Mouse (Mus musculus) spleen, adult 2 months (tissue): ENCODE measurements around the gene Nav2. TPM values are rescaled to one million over a fixed set of nuclear protein-coding genes. Genes with fewer than 3 reads are reported as not detected.

Experiments
- DNase-seq, 2 experiments: peaks; one replicate each; pipeline versions ENCODE4 v3.0.0 to v3.0.0-alpha.2; 2012 to 2021; ENCODE audit warnings: low spot score in 2 of 2, low read depth in 1 of 2
- H3K27ac ChIP-seq: fragments of 200-500 bp; 2 replicates; pipeline ENCODE4 v1.5.1; 2012; ENCODE audit warnings: low read length, inconsistent platforms; ENCODE audit not compliant: insufficient read depth
- H3K27me3 ChIP-seq: fragments of 200-500 bp; 2 replicates; pipeline ENCODE4 v1.6.1; 2012; ENCODE audit warnings: mild to moderate bottlenecking, moderate library complexity, low read length, inconsistent platforms; ENCODE audit not compliant: control insufficient read depth, insufficient read depth
- H3K36me3 ChIP-seq: fragments of 200-500 bp; 2 replicates; pipeline ENCODE4 v1.6.1; 2012; ENCODE audit warnings: mild to moderate bottlenecking, low read length, inconsistent platforms; ENCODE audit not compliant: control insufficient read depth, insufficient read depth
- H3K4me1 ChIP-seq: fragments of 200-500 bp; 2 replicates; pipeline ENCODE4 v1.6.1; 2011; ENCODE audit warnings: inconsistent platforms; ENCODE audit not compliant: control insufficient read depth, insufficient read depth, insufficient read length
- H3K4me3 ChIP-seq: fragments of 200-500 bp; 2 replicates; pipeline ENCODE4 v1.5.1; 2011; ENCODE audit warnings: mild to moderate bottlenecking, inconsistent platforms; ENCODE audit not compliant: insufficient read depth, insufficient read length; ENCODE audit errors: extremely low read depth
- CTCF ChIP-seq: fragments of 200-500 bp; IDR thresholded peaks from 2 replicates; pipeline ENCODE4 v1.5.1; 2011; ENCODE audit warnings: mild to moderate bottlenecking, inconsistent platforms; ENCODE audit not compliant: insufficient read depth, insufficient read length, insufficient replicate concordance; ENCODE audit errors: extremely low read depth
- POLR2A ChIP-seq: fragments of 200-500 bp; IDR thresholded peaks from 2 replicates; pipeline ENCODE4 v1.6.1; 2011; ENCODE audit warnings: low read depth, low read length, inconsistent platforms
- WGBS: fragments of 180-500 bp; shearing (Covaris S2); methylation state at CpG from one replicate; pipeline ENCODE4 v1.1.7; 2018; 5-methylcytosine and 5-hydroxymethylcytosine counted together
- polyA plus RNA-seq: library from polyadenylated mRNA; depleted of rRNA; stranded (reverse); fragments of >200 nt; gene quantifications from 2 replicates; pipeline ENCODE4 v1.2.3, GENCODE M21; 2012

Nav2 gene
- polyA plus RNA-seq, 1 experiment, result 3.5 TPM

DNA sequence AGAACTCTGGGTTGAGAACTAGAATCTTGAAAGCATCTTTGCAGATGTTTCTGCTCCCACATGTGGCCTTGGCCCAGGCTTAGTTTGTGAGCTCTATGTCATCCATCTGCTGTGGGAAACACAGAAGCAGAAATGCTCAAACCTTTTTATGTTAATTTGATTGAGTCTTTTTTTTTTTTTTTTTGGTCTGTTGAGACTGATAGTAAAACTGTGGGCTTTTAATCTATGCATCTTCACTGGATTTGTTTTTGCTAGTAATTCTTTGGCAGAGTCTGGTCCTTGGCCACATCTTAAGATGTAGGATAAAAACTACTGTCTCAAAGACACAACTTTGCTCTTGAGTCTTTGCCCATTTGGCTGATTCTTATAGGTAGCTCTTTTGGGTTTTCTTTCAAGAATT lies 2.6 kb downstream of the Nav2 start:
- TF ChIP-seq POLR2A (no peak), CTCF (no peak)
- Histone ChIP-seq H3K4me1 (peaks cover 15% of the 10 kb centered on the region; the same call in 1 of the 2 replicates), H3K27me3 (no peaks in the 10 kb centered on the region), H3K27ac (no peak overlapping the region), H3K4me3 (no peak overlapping the region), H3K36me3 (no peaks in the 10 kb centered on the region)
- DNase-seq, result no peak

DNA sequence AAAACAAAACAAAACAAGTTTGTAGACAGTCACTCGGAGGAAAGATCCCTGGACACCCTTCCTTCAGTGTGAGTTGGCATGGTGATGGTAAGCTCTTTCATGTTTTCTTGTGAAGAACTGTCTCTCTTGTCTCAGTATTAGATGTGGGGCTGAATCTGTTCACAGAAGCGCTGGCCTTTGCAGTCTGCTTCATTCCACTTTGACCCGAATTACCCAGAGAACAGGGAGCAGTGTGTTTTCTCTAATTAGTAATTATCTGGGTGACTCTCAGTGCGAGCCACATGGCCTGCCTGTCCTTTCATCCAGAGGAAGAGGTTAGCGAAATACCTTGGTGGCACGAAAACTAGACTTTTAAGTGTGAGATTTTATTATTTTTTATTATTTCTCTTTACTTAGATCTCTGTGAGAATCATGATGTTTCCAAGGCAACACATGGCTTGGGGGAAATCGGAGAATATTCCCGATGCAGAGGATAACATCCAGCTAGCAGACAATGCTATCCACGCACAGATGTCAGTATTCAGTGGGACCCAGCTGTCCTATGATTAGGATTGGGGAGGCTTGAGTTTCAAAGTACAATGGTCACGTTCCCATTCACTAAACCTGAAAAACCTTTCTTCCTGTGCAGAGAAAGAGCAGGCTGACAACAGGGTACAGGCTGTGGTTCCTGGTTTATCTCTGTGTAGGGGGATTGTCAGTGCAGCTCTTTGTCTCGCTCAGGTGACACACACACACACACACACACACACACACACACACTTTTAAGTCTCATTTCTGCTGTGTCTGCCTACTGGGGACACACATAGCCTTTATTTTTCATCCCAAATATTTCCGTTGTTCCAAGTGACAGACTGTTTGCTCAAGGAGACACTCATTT lies 6.4 kb downstream of the Nav2 start:
- H3K27me3 ChIP-seq, result no peaks in the 10 kb centered on the region
- H3K36me3 ChIP-seq, result no peaks in the 10 kb centered on the region
- H3K27ac ChIP-seq, result no peak overlapping the region
- H3K4me3 ChIP-seq, result no peak overlapping the region
- no peak for DNase-seq
- TF ChIP-seq CTCF (no peak), POLR2A (no peak)
- H3K4me1 ChIP-seq, result 0 out of 2 replicates have a peak, but pooled peaks cover under 1% of the 10 kb centered on the region
- WGBS, result 80% methylated on average over 12 of the region's 12 CpGs

DNA sequence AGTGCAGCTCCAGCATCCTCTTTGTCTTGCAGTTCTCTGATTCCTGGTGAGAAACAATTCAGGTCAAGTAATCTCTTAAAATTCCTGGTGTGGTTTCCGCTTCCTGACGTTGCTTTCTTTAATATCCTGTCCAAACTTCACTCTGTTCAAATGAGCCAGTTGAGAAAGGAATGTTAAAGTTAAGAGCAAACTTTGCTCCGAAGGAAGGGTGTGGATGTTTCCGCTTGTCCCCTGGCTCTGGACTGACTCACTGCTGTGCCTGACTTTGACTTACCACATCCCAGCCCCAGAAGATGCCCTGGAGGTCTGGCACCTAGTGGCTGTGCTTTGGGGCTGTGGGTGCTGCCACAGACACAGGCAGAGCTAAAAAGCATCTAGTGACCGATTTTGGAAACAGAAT lies 8.9 kb downstream of the Nav2 start:
- Histone ChIP-seq H3K36me3 (no peaks in the 10 kb centered on the region), H3K4me3 (no peak overlapping the region), H3K27me3 (no peaks in the 10 kb centered on the region), H3K4me1 (no peaks in the 10 kb centered on the region), H3K27ac (no peak overlapping the region)
- TF ChIP-seq CTCF (no peak), POLR2A (no peak)
- WGBS, result 63% methylated on average over 5 of the region's 5 CpGs
- DNase-seq, result no peak

DNA sequence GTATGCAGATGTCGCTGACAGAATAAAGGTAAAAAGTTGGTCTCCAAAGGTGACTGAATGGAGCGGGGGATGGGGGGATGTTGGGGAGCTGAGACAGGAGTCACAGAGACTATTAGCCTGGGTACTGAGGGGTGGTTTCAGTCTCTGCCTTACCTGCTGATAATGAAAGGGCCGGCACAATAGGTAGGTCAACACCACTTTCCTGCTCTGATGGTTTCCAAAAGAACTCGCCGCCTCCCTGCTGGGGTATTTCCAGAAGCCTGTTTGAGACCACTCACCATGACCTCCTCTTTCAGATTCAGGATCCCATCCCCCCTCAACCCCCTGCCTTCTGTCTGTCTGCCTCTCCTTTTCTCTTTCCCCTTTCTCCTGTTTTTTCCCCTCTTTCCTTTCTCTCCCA lies 9.5 kb downstream of the Nav2 start:
- H3K4me3 ChIP-seq, result no peak overlapping the region
- no peaks in the 10 kb centered on the region for H3K4me1 ChIP-seq
- no peaks in the 10 kb centered on the region for H3K36me3 ChIP-seq
- H3K27ac ChIP-seq, result no peak overlapping the region
- WGBS, result 89% methylated on average over 5 of the region's 5 CpGs
- TF ChIP-seq POLR2A (no peak), CTCF (no peak)
- H3K27me3 ChIP-seq, result no peaks in the 10 kb centered on the region
- DNase-seq, result no peak

DNA sequence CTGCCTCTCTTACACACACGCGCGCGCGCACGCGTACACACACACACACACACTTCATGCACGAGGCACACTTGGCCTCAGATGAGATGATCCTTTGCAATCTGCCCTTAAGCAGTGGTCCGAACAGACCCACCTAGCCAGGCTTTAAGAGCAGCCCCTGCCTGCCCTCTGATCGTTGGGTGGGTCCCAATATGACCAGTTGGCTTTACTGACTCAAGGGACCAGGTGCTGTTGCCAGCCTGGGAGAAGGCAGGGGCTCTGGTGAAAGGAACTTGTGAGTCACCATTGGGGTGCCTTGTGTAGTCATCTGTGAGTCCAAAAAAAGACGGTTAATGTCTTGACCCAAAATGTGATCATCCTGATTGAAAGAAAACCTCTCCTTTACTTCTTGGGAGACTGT lies 9.9 kb downstream of the Nav2 start:
- H3K27ac ChIP-seq, result no peak overlapping the region
- no peak overlapping the region for H3K4me3 ChIP-seq
- H3K36me3 ChIP-seq, result no peaks in the 10 kb centered on the region
- no peaks in the 10 kb centered on the region for H3K27me3 ChIP-seq
- no peak for DNase-seq
- TF ChIP-seq CTCF, result no peak
- TF ChIP-seq POLR2A, result no peak
- H3K4me1 ChIP-seq, result no peaks in the 10 kb centered on the region
- WGBS, result 91% methylated on average over 11 of the region's 11 CpGs

DNA sequence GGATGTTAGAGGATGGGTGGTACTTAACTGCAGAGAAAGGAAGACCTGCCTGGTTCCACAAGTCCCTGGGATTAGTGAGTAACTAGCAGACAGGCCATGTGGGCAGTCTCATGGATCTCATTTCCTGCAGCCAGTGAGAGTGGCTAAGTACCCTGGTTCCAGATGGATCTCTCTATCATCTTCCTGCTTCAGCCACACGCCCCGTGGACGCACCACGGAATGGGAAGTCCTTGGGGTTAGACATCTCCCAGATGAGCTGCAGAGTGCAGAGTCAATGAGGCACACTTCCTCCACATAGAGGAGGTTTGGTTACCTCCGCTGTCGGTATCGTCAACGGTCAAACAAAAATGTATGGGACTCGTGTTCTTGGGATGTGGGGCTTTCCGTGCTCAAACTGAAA lies 15.1 kb downstream of the Nav2 start:
- Histone ChIP-seq H3K27ac (no peak overlapping the region), H3K27me3 (no peaks in the 10 kb centered on the region), H3K36me3 (no peaks in the 10 kb centered on the region), H3K4me3 (no peak overlapping the region), H3K4me1 (no peaks in the 10 kb centered on the region; the same call in 1 of the 2 replicates)
- TF ChIP-seq CTCF (no peak), POLR2A (no peak)
- 14% methylated on average over 10 of the region's 10 CpGs for WGBS
- no peak for DNase-seq

DNA sequence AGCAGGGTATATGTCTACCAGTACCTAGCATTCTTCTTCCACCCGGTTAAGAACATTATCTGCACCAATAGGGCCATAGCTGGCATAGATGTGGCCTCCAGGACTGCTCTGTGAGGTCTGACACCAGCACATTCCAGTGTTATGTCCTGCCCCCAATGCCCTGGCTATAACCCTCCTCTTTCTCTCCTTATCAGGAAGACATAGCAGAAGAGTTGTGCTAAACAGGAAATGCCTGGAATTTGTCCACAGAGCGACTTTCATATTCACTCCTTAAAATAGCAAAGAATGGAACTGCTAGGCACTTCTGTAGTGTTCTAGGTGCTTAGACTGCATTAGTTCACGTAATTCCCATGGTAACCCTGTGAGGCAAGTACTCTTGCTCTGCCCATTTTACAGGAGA lies 16.7 kb downstream of the Nav2 start:
- 83% methylated on average over 3 of the region's 3 CpGs for WGBS
- Histone ChIP-seq H3K27me3 (no peaks in the 10 kb centered on the region), H3K27ac (no peak overlapping the region), H3K4me1 (no peaks in the 10 kb centered on the region; the same call in 1 of the 2 replicates), H3K4me3 (no peak overlapping the region), H3K36me3 (no peaks in the 10 kb centered on the region)
- TF ChIP-seq CTCF (no peak), POLR2A (no peak)
- DNase-seq, result no peak
